Mouse (Mus musculus) thymus, postnatal 36 days (tissue): ENCODE data around the gene Nr3c2.

ENCODE experiments used
- DNase-seq, 2 experiments: peaks; one replicate each; pipeline ENCODE4 v3.0.0; 2022; ENCODE audit warnings: mixed read lengths in 2 of 2

Nr3c2 gene

DNA sequence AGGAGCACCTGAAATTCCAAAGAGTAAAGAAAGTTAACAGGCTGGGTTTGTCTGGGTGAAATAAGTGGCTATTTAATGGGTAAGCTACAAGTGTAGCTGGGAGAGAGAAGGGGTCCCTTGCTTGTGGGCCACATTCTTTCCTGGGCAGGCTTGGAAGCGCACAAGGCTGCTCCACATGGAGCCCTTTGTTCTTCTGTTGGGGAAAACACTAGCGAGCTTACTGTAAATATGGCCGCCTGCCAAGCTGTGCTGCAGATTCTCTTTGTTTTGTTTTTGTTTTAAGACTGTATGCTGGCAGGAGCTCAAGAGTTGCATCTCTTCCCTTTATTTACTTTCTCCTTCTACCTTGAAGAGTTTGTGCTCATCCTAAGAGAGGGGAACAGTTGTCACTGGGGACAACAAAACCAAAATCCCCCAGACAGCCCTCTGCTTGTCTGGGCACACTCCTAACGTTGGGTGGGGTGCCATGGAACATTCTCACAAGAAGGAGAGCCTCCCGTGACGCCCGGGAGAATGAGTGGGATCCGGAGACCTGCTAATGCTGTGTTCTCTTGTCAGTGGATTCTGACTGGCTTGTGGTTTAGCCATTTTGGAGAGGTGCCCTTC, 73.8 kb downstream of the Nr3c2 start:
- no peak for DNase-seq

DNA sequence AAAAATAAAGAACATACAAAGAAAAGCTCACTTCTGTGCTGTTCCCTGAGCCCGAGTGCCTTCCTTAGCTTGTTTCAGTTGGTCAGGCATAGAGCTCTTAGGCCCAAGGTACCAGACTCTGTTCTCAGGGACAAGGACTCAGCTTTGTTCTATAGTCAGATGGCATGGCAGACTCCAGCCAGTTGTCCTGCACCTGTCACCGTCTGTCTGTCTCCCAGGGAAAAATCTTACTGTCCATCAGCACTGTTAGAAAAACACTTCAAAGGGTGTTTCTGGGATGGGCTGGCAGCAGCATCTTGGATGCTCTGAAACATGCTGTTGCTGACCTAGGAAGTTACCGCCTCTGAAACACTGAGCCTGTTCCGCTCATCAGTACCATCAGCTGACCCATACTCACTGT, 78.7 kb downstream of the Nr3c2 start:
- DNase-seq: no peak

DNA sequence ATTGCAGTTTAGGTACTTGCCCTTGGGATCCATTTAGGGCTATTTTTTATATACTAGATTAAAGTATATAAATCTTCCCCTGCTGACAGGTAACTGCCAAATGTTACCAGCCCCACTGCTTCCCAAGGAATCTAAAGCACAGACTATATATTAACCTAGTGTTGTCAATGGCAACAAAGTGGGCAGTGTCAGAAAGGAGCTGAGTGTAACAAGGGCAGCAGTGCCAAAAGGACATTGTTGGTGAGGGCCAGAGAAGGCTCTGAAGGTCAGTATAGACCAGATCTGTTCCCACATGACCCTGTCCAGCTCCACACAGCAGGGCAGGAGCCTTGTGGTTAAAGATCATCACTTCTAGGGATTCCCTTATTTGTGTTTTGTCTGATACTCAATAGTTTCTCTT, 84.8 kb downstream of the Nr3c2 start:
- no peak for DNase-seq

DNA sequence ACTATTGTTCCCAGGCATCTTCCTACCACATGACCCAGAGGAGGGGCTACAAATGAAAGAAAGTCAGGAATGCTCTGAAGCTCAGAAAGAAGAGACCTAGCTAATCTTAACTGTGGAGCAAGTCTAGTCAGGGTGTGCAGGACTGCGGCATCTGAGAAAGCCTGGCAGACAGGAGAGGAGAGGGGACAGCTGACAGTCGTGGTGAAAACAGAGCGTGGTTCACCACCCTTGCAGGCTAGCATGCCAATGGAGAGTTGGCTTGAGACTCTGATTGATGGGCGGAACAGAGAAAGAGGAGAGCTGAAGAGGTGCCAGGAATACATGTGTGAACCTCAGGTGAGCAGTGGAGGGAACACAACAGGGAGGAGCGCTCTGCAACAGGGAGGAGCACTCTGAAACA, 85.6 kb downstream of the Nr3c2 start:
- DNase-seq: no peak

DNA sequence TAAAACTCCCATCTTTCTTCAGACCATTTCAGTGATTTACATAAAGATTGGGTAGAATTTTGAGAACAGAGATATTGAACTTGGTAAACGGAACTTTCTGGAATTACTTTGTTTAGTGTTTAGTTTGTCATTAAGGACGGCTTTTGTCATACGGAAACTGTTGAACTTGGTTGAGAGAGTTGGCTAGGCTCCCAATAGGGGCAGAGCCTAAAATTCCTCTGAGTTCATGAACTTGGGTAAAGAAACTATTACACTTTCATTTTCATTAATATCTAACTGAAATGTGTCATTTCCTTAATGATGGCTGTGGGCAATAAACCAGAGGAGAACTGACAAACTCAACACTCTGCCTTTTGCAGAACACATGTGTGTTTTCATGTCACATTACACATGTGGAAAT, 88.6 kb downstream of the Nr3c2 start:
- no peak for DNase-seq

DNA sequence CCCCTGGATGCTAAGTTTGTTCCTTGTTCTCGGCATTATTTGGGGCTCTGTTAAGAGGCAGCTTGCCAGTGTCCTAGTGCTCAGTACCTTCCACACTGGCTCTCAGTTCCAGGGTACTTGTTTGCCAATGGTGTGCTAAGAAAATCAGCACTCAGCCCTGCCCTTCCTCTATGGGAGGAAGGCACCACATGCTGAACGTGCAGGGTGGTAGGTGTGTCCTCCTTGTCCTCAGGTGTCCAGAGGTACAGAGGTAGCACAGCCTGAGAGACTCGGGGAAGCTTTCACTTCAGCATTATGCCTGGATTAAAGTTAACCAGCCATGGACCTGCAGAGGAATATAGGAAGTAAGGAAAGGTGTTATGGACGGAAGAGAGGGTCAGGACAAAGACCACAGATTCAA, 99.0 kb downstream of the Nr3c2 start:
- DNase-seq: no peak

DNA sequence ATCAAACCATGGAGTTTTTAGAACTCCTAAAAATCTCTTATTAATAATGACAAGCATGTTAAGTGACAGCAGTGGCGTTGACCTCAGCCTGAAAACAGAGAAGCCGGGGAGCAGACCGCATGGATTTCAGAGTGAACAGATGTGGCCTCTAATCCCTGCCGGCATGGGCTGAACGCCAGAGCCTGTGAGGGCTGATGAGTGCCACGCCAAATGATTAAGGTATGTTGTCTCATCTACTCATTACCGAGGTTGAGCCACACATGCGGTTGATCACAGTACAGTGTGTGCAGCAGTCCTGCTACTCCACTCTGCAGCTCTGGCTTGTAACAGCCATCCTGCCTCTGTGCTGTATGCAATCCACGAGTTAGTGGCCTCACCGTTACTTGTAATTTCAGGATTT, 110.2 kb downstream of the Nr3c2 start:
- DNase-seq: no peak

DNA sequence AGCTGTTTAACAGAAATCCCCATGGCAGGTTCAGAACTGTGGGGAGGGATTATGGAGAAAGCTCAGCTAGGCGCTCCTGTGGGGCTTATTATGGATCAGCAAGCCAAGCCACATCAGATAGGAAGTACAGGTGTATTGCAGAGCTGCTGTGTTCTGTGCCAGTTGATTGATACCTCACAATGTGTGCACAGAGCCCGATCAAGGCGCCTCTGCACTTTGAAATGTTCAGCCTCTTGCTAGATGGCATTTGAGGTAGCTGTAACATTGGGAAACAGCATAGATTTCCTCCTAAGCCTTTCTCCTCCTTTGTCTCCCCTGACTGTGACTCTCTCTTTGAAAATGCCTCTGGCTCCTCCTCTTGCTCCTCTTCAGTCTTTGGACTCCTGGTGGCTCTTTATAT, 112.7 kb downstream of the Nr3c2 start:
- DNase-seq: no peak

DNA sequence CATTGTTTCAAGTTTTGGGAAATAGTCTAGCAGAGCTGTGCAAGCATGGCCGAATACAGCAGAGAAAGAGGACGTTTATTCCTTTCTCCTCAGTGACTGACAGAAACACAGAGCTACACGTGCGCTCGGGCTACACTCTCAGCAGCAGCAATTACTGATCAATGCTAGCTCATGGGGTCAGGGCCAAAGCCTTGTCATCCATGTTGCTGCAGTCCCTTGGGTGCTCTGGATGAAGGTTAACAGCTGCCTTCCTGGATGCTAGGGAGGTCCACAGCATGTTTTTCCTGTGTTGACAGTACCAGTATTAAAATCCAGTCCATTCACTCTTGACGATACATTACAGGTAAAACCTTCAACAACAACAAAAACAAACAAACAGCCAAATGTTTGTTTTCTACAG, 113.4 kb downstream of the Nr3c2 start:
- no peak for DNase-seq

DNA sequence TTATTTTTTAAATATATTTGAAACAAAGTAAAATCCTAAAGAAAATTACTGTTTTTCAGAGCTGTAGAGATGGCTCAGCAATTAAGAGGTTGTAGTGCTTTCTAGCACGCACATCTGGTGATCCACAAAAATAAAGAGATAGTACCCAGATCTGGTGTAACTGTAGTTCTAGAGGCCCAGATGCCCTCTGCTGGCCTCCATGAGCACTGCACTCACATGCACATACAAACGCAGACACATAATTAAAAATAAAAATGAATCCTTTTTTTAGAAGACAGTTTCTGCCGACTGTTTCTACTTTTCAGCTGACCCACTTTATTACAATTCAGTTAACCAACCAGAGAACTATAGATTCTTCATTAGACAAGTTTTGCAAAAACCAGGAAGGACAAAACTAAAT, 117.5 kb downstream of the Nr3c2 start:
- no peak for DNase-seq

DNA sequence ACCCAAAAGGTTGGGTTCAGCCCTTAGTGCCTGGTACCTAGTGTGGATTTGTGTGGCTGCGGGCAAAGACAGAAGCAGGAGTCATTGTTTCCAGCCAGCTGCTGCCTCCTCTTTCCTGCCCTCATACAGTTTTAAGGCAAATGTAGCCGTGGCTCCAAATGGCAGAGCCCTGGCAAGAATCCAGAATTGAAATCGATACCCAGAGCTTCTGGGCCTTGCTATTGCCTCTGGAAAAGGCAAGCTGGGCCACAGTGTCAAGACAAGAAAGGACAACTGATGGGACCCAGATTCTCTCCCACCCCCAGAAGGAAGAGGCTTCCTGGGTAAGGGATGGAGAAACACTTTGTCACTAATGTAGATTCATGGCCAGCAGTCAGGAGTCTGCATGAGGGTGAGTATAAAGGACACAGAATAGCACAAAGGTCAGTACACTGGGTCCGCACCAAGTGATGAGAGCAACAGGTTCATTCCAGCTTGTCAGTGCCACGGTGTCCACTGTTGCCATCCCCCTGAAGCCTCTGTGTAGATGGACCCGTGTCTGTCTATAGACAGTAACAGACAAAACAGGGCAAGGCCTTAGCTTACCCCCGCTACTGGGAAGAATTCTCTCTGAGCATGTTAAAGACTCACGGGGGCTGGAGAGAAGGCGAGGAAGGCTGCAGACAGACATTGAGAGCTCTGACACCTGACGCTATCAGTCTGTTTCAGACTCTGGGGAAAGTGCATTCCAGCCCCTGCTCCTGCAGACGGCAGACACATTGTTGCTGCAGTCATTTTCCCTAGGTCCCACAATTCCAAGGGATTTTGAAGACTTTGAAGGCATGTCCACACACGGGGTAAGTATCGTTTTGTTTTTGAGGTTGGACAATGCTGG, 124.8 kb downstream of the Nr3c2 start:
- DNase-seq: no peak

DNA sequence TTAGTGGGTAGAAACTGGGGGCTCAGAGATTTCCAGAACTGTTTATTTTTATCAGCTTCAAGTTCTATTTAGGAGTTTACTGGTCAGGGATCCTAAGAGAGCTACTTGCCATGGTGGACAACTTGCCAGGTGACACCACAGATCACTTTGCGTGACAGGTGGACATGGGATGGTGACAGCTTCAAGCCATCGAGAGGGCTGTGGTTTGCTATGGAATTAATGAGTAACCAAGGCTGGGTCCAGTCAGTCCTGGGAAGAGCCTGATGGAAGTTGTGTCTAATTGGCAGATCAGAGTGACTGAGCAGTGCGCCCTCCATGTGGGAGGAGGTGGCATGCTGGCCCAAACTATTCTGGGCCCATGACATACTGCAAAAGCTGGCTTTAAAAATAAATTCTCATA, 132.0 kb downstream of the Nr3c2 start:
- DNase-seq: no peak

DNA sequence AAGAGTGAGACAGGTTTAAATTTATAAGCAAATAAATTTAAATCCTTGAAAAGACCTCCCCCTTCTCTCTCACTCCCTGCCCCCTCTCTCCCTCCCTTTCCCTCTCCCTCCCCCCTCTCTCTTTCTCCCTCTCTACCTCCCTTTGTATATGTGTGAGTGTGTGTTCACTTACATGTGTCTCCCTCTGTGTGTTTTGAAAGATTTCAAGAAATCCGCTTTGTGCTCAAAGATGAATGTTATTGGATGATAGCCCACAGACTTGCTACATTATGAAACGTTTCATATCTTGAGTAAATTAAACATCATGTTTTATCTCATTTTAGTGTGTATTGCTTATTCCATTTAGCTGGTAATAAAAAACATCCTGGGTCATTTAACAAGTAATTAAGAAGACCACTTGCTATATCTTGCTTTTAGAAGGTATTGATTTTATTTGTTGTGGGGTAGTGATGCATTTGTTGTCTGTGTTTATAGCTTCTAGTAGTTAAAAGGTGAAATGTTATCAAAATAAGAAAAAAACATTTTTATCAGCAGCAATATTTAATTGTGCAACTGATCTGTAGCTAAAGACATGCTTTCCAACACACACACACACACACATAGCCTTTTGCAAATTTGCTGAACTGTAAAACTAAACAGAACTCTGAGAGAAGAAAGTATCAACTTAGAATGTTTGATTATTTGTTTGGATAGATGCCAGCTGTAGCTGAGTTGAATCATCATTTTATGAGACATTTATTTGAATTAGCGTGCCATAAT, 134.6 kb downstream of the Nr3c2 start:
- DNase-seq: no peak

DNA sequence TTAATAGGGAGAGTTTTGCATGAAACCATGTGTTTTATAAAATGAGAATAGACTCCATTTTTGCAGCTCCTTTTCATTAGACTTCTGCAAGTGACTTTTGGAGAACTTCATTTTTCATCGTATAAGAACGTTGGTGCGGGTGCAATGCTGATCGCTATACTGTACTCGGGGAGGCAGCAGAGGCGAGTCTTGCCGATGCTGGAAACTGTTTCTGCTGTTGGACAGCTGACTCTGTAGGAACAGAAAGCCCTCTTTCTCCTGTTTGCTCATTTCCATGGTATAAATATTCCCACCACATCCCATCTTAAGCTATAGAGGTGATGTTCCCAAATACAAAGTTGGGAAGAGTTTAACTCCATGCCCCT, 135.2 kb downstream of the Nr3c2 start:
- no peak for DNase-seq

DNA sequence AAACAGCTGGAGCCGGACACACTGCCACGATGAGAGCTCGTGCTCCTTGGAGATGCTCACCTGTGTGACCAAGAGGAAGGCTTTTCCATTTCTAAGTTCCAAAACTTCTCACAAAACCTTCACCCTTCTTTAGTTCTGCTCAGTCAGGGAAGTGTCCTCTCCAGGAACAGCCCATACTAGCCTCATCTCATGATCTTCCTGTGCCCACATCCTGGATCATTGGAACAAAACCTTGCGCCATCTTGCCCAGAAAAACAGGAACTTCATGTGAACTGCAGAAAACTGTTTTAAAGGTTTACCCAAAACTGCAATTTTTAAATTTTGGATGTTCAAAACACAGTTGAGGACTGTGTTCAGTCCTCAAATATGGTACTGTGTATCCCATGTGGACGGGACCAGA, 142.0 kb downstream of the Nr3c2 start:
- no peak for DNase-seq

DNA sequence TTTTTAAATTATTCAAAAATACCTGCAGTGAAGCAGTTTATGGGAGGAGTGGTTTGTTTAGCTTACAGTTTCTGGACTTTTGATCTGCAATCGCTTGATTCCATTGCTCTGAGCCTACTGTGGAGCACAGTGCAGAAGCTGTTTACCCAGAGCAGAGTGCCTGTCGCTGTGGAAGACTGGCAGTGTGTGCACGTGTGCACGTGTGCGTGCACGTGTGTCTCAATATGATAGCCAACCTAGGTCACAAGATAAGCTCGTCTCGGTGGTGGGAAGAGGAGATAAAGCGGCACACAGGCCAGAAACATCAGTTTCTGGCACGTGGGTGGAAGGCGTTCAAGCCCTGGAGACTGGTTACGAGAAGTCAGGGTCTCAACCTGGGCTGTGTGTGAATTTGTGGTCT, 145.6 kb downstream of the Nr3c2 start:
- DNase-seq: no peak

DNA sequence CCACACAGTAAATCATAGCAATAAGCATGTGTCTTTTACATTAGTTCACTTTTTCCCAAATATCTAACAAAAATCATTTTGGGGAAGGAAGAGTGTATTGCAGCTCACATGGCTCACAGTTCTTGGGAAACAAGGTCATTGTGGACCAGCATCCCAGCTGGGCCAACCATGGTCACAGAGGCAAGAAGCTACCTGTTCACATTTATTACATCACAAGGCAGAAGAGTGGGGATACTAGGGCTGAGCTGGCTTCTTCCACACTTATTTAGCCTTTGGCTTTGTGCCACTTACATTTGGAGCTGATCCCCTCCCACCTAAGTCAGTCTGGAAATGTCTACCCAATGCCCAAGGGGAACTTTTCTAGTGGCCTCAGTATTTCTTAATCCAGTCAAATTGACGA, 146.5 kb downstream of the Nr3c2 start:
- no peak for DNase-seq

DNA sequence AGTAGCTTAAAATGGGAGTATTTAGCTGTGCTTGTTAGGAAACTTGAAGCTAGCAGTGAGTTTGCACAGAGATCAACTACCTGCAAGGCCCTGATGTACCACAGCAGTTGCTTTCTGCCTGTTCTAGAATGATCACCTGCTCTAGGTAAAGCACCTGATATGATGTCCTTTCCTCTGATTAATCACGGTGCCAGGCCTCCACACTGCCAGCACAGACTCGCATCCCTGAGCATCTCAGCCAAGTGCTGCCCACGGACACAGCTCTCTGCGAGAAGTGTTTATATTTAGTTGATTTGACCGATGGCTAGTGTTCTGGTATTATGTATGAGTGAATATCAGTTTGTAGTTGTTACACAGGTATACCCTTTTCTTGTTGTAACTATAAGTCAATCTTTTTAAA, 147.0 kb downstream of the Nr3c2 start:
- no peak for DNase-seq

DNA sequence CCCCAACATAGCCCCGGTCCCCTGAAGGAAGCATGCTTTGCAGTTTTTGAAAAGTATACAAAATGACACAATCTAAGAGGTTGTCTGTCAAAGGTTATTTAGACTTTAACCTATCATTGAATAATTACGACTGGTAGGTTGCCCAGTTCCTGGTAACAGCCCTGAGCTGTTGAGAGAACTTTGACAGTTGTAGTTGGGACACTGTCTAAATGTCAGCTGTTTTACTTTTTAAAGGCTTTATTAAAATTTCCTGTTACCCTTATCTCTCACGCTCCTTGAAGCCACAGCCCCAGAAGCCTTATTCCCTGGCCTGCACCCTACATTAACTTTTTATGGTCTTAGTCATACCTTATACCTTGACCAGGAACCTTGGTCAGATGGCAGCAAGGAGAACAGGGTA, 147.5 kb downstream of the Nr3c2 start:
- DNase-seq: no peak

DNA sequence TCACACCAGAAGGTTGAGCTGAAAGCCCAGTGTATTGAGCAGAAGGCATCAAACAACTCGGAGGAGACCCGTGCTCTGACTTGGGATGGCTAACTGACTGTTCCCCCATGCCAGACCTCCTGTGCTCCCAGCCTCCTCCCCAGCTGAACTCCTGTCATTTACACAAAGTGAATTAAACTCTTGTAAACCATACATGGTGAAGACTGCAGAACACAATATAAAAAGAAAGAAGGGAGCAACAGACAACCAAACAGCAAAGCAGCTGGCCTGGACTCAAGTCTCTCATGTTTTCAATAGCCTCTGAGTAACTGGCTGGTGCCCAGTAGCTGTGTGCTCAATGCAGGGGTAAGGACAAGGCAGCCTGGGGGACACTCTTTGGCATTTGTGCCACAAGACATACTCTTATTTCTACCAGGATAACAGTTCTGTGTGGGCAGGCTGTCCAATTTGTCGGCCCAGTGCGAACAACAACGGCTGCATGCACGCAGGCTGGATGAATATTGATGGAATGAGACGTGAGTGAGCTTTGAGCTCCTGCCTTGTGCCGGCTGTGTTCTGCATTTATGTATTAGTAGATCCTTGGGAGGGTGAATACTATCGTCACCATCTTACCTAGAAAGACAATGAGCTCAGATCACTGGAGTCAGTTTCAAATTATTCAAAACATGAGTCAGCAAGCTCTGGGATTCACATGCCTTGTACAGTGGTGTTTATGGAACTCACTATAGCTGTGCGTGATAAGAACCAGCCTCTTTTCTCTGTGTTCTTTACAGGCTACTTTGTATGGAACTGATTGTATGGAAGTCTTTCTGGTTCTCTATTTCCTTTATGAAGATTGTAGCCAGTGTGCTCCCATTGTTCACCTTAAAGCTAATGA, 152.4 kb downstream of the Nr3c2 start:
- DNase-seq: no peak

DNA sequence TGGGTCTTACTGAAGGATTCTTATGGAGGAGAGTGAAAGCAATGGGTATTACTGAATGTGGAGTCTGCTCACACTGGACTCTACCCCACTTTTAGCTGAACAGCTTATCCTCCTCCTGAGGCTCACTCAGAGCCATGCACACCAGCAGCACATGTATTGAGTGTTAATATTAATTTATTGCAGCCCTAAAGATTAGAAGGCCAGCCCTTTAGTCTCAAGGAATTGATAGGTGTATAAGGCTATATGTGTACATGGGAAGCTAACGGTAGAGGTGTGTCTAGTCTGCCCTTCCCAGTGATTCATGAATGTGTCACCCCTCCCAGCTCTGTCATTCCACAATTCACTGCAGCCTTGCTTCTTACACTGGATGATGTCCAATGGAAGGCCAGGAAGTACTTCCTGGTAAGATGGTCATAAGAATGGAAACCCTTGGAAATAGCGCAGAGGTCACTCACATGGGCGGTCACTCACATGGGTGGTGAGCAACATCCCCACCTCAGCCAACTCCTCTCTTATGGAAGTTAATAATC, 156.3 kb downstream of the Nr3c2 start:
- DNase-seq: no peak

DNA sequence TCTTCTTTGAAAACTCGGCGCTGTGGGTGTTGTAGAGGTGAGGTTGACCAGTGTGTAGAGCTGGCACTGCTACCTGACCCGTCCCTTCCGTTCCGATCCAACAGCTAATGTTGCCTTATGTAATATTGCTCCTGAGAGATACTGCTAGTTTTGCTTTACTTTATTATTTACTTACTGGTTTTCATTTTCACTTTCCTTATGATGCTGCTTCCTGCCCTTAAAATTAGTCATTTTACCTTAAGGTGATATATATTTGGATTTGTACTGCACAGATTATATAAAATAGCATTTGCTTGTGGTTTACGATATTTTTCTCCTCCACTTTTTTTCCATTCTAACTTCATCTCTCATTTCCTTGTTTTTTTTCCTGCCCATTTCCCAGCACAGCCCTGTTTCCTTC, 157.6 kb downstream of the Nr3c2 start:
- no peak for DNase-seq

DNA sequence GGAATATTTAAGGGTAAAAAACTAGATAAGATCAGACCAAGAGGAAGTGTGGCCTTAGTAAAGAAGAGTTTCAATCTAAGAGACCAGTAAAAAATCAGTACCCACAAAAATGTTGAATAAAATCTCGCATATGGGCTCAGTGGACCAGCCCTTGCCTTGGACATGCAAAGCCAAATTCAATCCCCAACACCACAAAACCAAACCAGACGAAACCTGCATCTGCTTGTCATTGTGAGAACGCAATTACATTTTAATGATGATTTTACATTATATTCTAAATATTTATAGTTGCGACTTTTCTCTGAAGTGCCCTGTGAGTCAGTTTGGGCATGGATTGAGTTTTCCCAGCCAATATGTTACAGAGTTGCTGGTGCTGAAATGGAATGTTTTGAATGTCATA, 183.4 kb downstream of the Nr3c2 start:
- no peak for DNase-seq
